In genomic region chr7:89304958-89305357, GRCm38 (mm10) we compare ENCODE assay signal across 21 mouse cellular contexts.
DNase-seq lines count a peak whose midpoint lies in the region; ATAC-seq and TF ChIP-seq lines count a peak whose summit lies in the region.
"Had no signal": no experiment of that assay in that cellular context is flagged by ENCODE, and none has a peak within 500 bp of the region (broad histone marks: within the 10 kb centered on the region; RNA-seq: fewer than 3 reads in every experiment).

No protein-coding gene starts in this region.

- H3K4me3 ChIP-seq in heart, embryonic 13.5 days: no peak overlapping the region
- no peak overlapping the region for H3K4me3 ChIP-seq in heart, embryonic 11.5 days (ENCODE audit: low read depth, low read length)
- H3K4me3 ChIP-seq in lung, embryonic 16.5 days (ENCODE audit: low read length): no peak overlapping the region
- H3K4me3 ChIP-seq in lung, postnatal 0 days (ENCODE audit: low read depth, low read length): no peak overlapping the region

- peaks cover 25% of the 10 kb centered on the region for H3K36me3 ChIP-seq in heart, embryonic 13.5 days
- no peaks in the 10 kb centered on the region for H3K36me3 ChIP-seq in heart, embryonic 11.5 days (ENCODE audit: control insufficient read depth, insufficient read depth, low read length)
- peaks cover 5% of the 10 kb centered on the region; the same call in 1 of the 2 replicates for H3K36me3 ChIP-seq in lung, embryonic 16.5 days (ENCODE audit: control insufficient read depth, insufficient read depth, low read length)
- H3K36me3 ChIP-seq in lung, postnatal 0 days (ENCODE audit: insufficient read depth, low read length): no peaks in the 10 kb centered on the region

- no peaks in the 10 kb centered on the region for H3K27me3 ChIP-seq in heart, embryonic 13.5 days (replicated peaks)
- no peaks in the 10 kb centered on the region for H3K27me3 ChIP-seq in heart, embryonic 11.5 days (ENCODE audit: control insufficient read depth, insufficient read depth, low read length)
- no peaks in the 10 kb centered on the region for H3K27me3 ChIP-seq in lung, embryonic 16.5 days (ENCODE audit: control insufficient read depth, insufficient read depth, low read depth, low read length)
- H3K27me3 ChIP-seq in lung, postnatal 0 days (replicated peaks; ENCODE audit: insufficient read depth, low read length): no peaks in the 10 kb centered on the region
- H3K27me3 ChIP-seq: CH12.LX, Patski had no signal

- H3K9ac ChIP-seq in heart, embryonic 13.5 days: no peak overlapping the region
- H3K9ac ChIP-seq in heart, embryonic 11.5 days (ENCODE audit: low read depth, low read length): no peak overlapping the region
- H3K9ac ChIP-seq in lung, embryonic 16.5 days (ENCODE audit: low read length): no peak overlapping the region
- no peak overlapping the region for H3K9ac ChIP-seq in lung, postnatal 0 days (replicated peaks; ENCODE audit: low read depth)

- DNase-seq in lung, postnatal 4 days: no peak
- DNase-seq in lung, postnatal 0 days (ENCODE audit: low spot score): peak; percentile 20
- no peak for DNase-seq in lung, adult 18-20 months
- DNase-seq: adrenal gland, adult 2 months; adrenal gland, adult 8-10 months; adrenal gland, postnatal 10 days; adrenal gland, postnatal 14 days; adrenal gland, postnatal 25 days; adrenal gland, postnatal 36 days; B cell, adult 2 months; cerebellum, adult 11 months; cerebellum, adult 11-12 months; cerebellum, adult 18-20 months had no signal

- peaks cover 17% of the 10 kb centered on the region for H3K4me1 ChIP-seq in heart, embryonic 13.5 days
- H3K4me1 ChIP-seq in heart, embryonic 11.5 days (ENCODE audit: control insufficient read depth, insufficient read depth, low read length): 0 out of 2 replicates have a peak, but pooled peaks cover 5% of the 10 kb centered on the region
- H3K4me1 ChIP-seq in lung, embryonic 16.5 days (replicated peaks; ENCODE audit: control insufficient read depth, insufficient read depth, low read length): peaks cover 2% of the 10 kb centered on the region
- no peaks in the 10 kb centered on the region for H3K4me1 ChIP-seq in lung, postnatal 0 days (ENCODE audit: insufficient read depth, low read depth, low read length)

- no peaks in the 10 kb centered on the region for H3K9me3 ChIP-seq in heart, embryonic 13.5 days
- no peaks in the 10 kb centered on the region for H3K9me3 ChIP-seq in heart, embryonic 11.5 days (replicated peaks; ENCODE audit: control insufficient read depth, low read length)
- no peaks in the 10 kb centered on the region for H3K9me3 ChIP-seq in lung, embryonic 16.5 days (ENCODE audit: control insufficient read depth, low read length)
- no peaks in the 10 kb centered on the region for H3K9me3 ChIP-seq in lung, postnatal 0 days (ENCODE audit: low read length)
- H3K9me3 ChIP-seq: G1E had no signal

- no peak for TF ChIP-seq CTCF in lung, postnatal 0 days (IDR thresholded peaks at IDR 0.05)

- 73% methylated on average over 3 of the region's 3 CpGs for WGBS in heart, embryonic 13.5 days
- WGBS in heart, embryonic 11.5 days (ENCODE audit: insufficient replicate concordance): 64% methylated on average over 3 of the region's 3 CpGs
- WGBS in lung, embryonic 16.5 days: 63% methylated on average over 3 of the region's 3 CpGs
- whole genome bisulfite sequencing in lung, postnatal 0 days: 65% methylated on average over 3 of the region's 3 CpGs

- no peak for TF ChIP-seq EP300 in lung, postnatal 0 days (IDR thresholded peaks at IDR 0.05)

- 0 out of 2 replicates have a peak overlapping the region, but pooled peaks have one; percentile 5 for H3K27ac ChIP-seq in heart, embryonic 13.5 days (replicated peaks)
- H3K27ac ChIP-seq in heart, embryonic 11.5 days (ENCODE audit: low read depth, low read length): no peak overlapping the region
- H3K27ac ChIP-seq in lung, embryonic 16.5 days (ENCODE audit: low read length): no peak overlapping the region
- H3K27ac ChIP-seq in lung, postnatal 0 days (ENCODE audit: low read length): no peak overlapping the region

- ATAC-seq in heart, embryonic 13.5 days (ENCODE audit: extremely low read depth, insufficient number of reproducible peaks, low FRiP score, low TSS enrichment): no peak
- ATAC-seq in heart, embryonic 11.5 days (replicated peaks; ENCODE audit: insufficient number of reproducible peaks, low FRiP score, low TSS enrichment): no peak
- peak; percentile 78 for ATAC-seq in lung, embryonic 16.5 days (ENCODE audit: low read depth)
- ATAC-seq in lung, postnatal 0 days: peak; percentile 91
- ATAC-seq: activated CD4-positive, CD25-positive, alpha-beta regulatory T cell, adult 4 months; CD4-positive, CD25-positive, alpha-beta regulatory T cell, adult 4 months; Patski had no signal

- no peak overlapping the region for H3K4me2 ChIP-seq in heart, embryonic 13.5 days
- no peak overlapping the region for H3K4me2 ChIP-seq in heart, embryonic 11.5 days
- no peak overlapping the region for H3K4me2 ChIP-seq in lung, embryonic 16.5 days (ENCODE audit: low read depth, low read length)
- H3K4me2 ChIP-seq in lung, postnatal 0 days (replicated peaks; ENCODE audit: low read depth, low read length): no peak overlapping the region

Comparison
In these comparisons a context has a peak if more than half of its experiments do, and no peak if none do; other contexts are left out.
1. ATAC-seq: peak in lung, embryonic 16.5 days (single experiment) and lung, postnatal 0 days (single experiment); none in heart, embryonic 13.5 days (single experiment) and heart, embryonic 11.5 days (single experiment).